Mouse (Mus musculus) heart, postnatal 4 days (tissue): ENCODE measurements around the gene Pknox2. TPM values are rescaled to one million over a fixed set of nuclear protein-coding genes. Genes with fewer than 3 reads are reported as not detected.

Source experiments
- DNase-seq: peaks from one replicate; pipeline ENCODE4 v3.0.0; 2021
- total RNA-seq, 2 experiments: library from RNA; stranded (reverse); gene quantifications; 2 replicates each; pipeline ENCODE4 v1.2.3; 2021

Gene Pknox2
- total RNA-seq, 2 experiments from 2014 or later: 7.0 TPM

GRCm38 (mm10) chr9:37051669-37052068 is 95.5 kb downstream of the Pknox2 start:
- DNase-seq: no peak

GRCm38 (mm10) chr9:37047490-37047889 is 99.7 kb downstream of the Pknox2 start:
- peak; percentile 49 for DNase-seq

- DNase-seq: no peak
These were observed 101.3 kb downstream of the Pknox2 start for GRCm38 (mm10) chr9:37045875-37046274.

GRCm38 (mm10) chr9:37044165-37044564 is 103.0 kb downstream of the Pknox2 start:
- no peak for DNase-seq

- DNase-seq: no peak
These were observed 108.3 kb downstream of the Pknox2 start for GRCm38 (mm10) chr9:37038859-37039258.

- DNase-seq: no peak
These were observed 108.8 kb downstream of the Pknox2 start for GRCm38 (mm10) chr9:37038445-37038844.

- no peak for DNase-seq
These were observed 109.8 kb downstream of the Pknox2 start for GRCm38 (mm10) chr9:37037405-37037804.

GRCm38 (mm10) chr9:37035248-37035647 is 112.0 kb downstream of the Pknox2 start:
- no peak for DNase-seq

- no peak for DNase-seq
These were observed 112.9 kb downstream of the Pknox2 start for GRCm38 (mm10) chr9:37034316-37034715.

- DNase-seq: no peak
These were observed 116.6 kb downstream of the Pknox2 start for GRCm38 (mm10) chr9:37030347-37031213.

GRCm38 (mm10) chr9:37029811-37030346 is 117.3 kb downstream of the Pknox2 start:
- DNase-seq: no peak

GRCm38 (mm10) chr9:37027825-37028575 is 119.2 kb downstream of the Pknox2 start:
- no peak for DNase-seq

- no peak for DNase-seq
These were observed 121.3 kb downstream of the Pknox2 start for GRCm38 (mm10) chr9:37025913-37026312.

GRCm38 (mm10) chr9:37021586-37022230 is 125.5 kb downstream of the Pknox2 start:
- DNase-seq: no peak

- peak; percentile 55 for DNase-seq
These were observed 129.1 kb downstream of the Pknox2 start for GRCm38 (mm10) chr9:37018154-37018553.

- DNase-seq: no peak
These were observed 130.0 kb downstream of the Pknox2 start for GRCm38 (mm10) chr9:37017169-37017568.

GRCm38 (mm10) chr9:37016165-37016564 is 131.0 kb downstream of the Pknox2 start:
- DNase-seq: no peak

GRCm38 (mm10) chr9:37013565-37013964 is 133.6 kb downstream of the Pknox2 start:
- DNase-seq: peak; percentile 46

GRCm38 (mm10) chr9:37008090-37008489 is 139.1 kb downstream of the Pknox2 start:
- no peak for DNase-seq

- no peak for DNase-seq
These were observed 142.5 kb downstream of the Pknox2 start for GRCm38 (mm10) chr9:37004676-37005075.

- no peak for DNase-seq
These were observed 145.2 kb downstream of the Pknox2 start for GRCm38 (mm10) chr9:37001935-37002535.

- DNase-seq: no peak
These were observed 147.8 kb downstream of the Pknox2 start for GRCm38 (mm10) chr9:36999393-36999792.
